Mouse (Mus musculus) Patski (cell line): ENCODE results near the gene Ajm1. TPM values are rescaled to one million over a fixed set of nuclear protein-coding genes. Genes with fewer than 3 reads are reported as not detected.

ENCODE experiments used
- ATAC-seq: fragments of 100-300 bp; one replicate; pipeline ENCODE4 v1.8.0; 2021
- CTCF ChIA-PET: fragments of 350-600 bp; sonication (Branson Sonifier 250); formaldehyde crosslinking; loops from one replicate; lab custom pipeline; 2022; ENCODE audit warnings: inconsistent platforms; lab: Charles Lee
- POLR2A ChIA-PET: fragments of 350-600 bp; sonication (Branson Sonifier 250); formaldehyde crosslinking; loops from one replicate; lab custom pipeline; 2022; ENCODE audit warnings: antibody characterized with exemption, inconsistent platforms; lab: Charles Lee
- DNase-seq: peaks from one replicate; pipeline ENCODE4 v3.0.0-alpha.2; 2011; ENCODE audit warnings: low read depth, low spot score
- H3K27me3 ChIP-seq: fragments of 371-371 bp; one replicate; pipeline ENCODE4 v1.5.1; 2021
- CTCF ChIP-seq: fragments of 100-300 bp; IDR thresholded peaks from one replicate; pipeline ENCODE4 v1.5.1; 2021
- in situ Hi-C: fragments of 300-500 bp; cut with MboI; formaldehyde crosslinking; loops from 3 replicates; pipeline ENCODE4 v1.11.1; 2018; ENCODE audit warnings: low pct_unique_long_range_greater_than_20kb, mixed read lengths
- polyA plus RNA-seq: library from polyadenylated mRNA; unstranded; gene quantifications from one replicate; pipeline ENCODE4 v1.2.3, GENCODE M21; 2021

Gene Ajm1
- polyA plus RNA-seq, 1 experiment from 2014 or later: 4.0 TPM

GRCm38 (mm10) chr2:25577951-25578795 is 3.4 kb downstream of the Ajm1 start:
- in situ Hi-C loops: no loop called here
- no peak for ATAC-seq
- TF ChIP-seq CTCF: no peak
- POLR2A ChIA-PET: interaction anchor here (0.5 kb wide), 1 partner anchor 212 kb away, joined by 4 read pairs; the partner anchor contains the start of gene Uap1l1
- DNase-seq: no peak
- CTCF ChIA-PET: interaction anchor here (1.2 kb wide), 1 partner anchor 14 kb away, joined by 6 read pairs; no protein-coding TSS in a partner anchor
- H3K27me3 ChIP-seq: no peaks in the 10 kb centered on the region

DNA sequence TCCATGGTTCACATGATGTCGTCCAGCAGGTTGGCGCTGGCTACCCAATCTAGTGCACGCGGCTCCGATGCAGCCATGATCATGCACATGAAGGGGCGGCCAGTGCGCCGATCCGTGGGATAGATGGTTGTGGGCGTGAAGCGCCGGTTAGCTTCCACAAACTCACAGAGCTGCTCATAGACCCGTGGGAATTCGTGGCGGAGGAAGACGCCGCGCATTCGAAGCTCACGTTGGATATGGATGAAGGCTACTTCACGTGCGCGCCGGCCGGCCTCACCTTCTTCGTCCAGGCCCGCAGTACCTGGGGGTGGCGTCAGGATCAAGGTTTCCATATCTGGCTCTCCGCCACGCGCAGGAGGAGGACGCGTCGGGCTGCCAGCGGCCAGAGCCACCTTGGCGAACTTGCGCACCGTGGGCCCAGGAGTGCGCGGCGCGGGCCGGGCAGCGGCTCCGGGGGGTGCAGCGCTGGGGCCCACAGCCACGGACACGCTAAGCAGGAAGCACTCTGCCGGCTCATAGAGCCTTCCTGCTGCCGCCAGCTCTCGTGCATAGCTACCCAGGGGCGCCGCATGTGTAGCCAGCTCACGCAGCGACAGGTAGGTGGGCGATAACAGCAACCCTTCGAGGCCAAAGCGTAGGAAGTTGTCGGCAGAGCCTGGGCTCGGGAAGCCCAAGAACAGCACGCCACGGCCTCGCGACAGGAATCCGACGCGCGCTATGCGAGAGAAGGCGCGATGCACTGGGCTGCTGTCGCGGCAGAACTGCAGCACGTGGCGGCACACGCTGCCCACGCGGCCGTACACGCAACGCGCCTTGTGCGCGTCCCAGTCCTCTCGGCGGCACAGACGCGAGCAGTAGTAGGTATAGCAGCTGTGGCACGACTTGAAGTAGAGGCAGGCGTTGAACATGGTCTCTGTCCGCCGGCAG is 4.3 kb downstream of the Ajm1 start:
- ATAC-seq (no peak), DNase-seq (no peak)
- no peaks in the 10 kb centered on the region for H3K27me3 ChIP-seq
- in situ Hi-C loops: no loop called here
- ChIA-PET POLR2A (no interaction called here), CTCF (interaction anchor here (0.7 to 1.2 kb wide), 2 partner anchors 10 to 15 kb away, joined by 3 to 6 read pairs; no protein-coding TSS in a partner anchor)
- no peak for TF ChIP-seq CTCF

- in situ Hi-C loops: no loop called here
- no peak for TF ChIP-seq CTCF
- ATAC-seq (no peak), DNase-seq (no peak)
- ChIA-PET POLR2A (interaction anchor here (1.1 to 1.6 kb wide), 3 partner anchors 11 to 17 kb away, joined by 3 to 5 read pairs (median 4); no protein-coding TSS in a partner anchor), CTCF (interaction anchor here (0.7 kb wide), 1 partner anchor 11 kb away, joined by 3 read pairs; no protein-coding TSS in a partner anchor)
- no peaks in the 10 kb centered on the region for H3K27me3 ChIP-seq
These were observed 5.3 kb downstream of the Ajm1 start for GRCm38 (mm10) chr2:25576028-25576850.

DNA sequence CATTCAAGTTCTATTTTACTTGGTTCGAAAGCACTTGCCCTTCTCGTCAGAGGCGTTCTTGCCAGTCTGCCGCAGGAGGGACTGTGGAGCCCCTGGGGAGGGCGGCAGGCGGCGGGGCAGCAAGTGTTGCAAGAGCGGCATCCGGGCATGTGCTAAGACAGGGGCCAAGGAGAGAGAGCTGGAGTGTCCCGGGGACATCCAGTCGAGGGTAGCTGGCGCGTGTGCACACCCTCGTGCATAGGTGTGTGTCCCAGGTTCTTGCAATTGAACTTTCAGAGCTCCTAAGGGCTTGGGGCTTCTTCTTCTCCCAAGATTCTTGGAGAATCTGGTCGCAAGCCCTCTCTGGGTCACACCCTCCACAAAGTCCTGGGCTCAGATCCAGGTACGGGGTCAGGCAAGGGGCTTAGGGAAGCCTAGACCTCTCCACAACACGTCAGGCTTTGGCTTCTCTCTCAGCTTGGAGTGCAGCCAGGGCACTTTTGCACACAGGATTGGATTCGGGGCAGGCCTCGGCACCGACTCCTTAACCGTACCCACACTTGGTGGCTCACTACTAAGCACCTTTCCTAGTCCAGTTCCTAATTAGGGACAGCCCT is 6.0 kb downstream of the Ajm1 start:
- H3K27me3 ChIP-seq: no peaks in the 10 kb centered on the region
- DNase-seq (no peak), ATAC-seq (no peak)

GRCm38 (mm10) chr2:25574579-25575431 is 6.8 kb downstream of the Ajm1 start, which contains the start of the genes Mamdc4 and Phpt1:
Gene Mamdc4, minus strand, starts transcription at chr2:25574845.
Gene Phpt1, minus strand, starts transcription at chr2:25575224.
- in situ Hi-C loops: no loop called here
- ATAC-seq (peak; percentile 88), DNase-seq (peak; percentile 94)
- POLR2A ChIA-PET: interaction anchor here (0.8 to 1.6 kb wide), 7 partner anchors 9 to 78 kb away, joined by 3 to 5 read pairs (median 3); no protein-coding TSS in a partner anchor
- H3K27me3 ChIP-seq: no peaks in the 10 kb centered on the region
- no peak for TF ChIP-seq CTCF
- CTCF ChIA-PET: interaction anchor here (1.0 to 2.0 kb wide), 4 partner anchors 12 to 77 kb away, joined by 3 to 6 read pairs (median 4); no protein-coding TSS in a partner anchor

More for the DNA sequence above, 6.0 kb downstream of the Ajm1 start:
- ChIA-PET CTCF (interaction anchor here (1.0 kb wide), 1 partner anchor 16 kb away, joined by 3 read pairs; no protein-coding TSS in a partner anchor), POLR2A (interaction anchor here (0.8 to 1.6 kb wide), 6 partner anchors 10 to 79 kb away, joined by 3 to 5 read pairs (median 3); no protein-coding TSS in a partner anchor)
- no peak for TF ChIP-seq CTCF
- in situ Hi-C loops: no loop called here

DNA sequence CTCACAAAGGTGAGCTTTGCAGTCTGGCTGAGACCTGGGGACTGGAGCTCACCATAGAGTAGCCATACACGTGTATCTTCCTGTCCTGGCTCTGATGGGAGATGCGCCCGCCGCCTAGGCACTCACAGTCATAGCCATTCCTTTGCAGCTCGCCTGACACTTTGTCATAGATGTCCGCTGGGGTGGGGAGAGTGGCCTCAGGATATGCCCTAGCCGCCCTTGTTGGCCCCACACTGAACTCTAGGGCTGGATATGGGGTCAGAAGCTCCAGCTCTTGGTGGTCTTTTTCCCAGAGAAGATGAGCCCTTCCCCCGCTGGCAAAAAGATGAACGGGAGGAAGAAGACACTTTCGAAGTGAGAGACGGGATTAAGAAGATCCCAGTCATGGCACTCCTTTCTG is 7.4 kb downstream of the Ajm1 start:
- TF ChIP-seq CTCF: no peak
- in situ Hi-C loops: no loop called here
- no peaks in the 10 kb centered on the region for H3K27me3 ChIP-seq
- ChIA-PET POLR2A (interaction anchor here (0.9 to 1.2 kb wide), 2 partner anchors 8 to 16 kb away, joined by 3 read pairs; no protein-coding TSS in a partner anchor), CTCF (interaction anchor here (1.9 to 2.0 kb wide), 3 partner anchors 11 to 77 kb away, joined by 4 to 6 read pairs (median 4); no protein-coding TSS in a partner anchor)
- ATAC-seq: no peak
- no peak for DNase-seq

- no peak for TF ChIP-seq CTCF
- POLR2A ChIA-PET: interaction anchor here (0.7 kb wide), 1 partner anchor 15 kb away, joined by 3 read pairs; the partner anchor contains the start of gene Edf1
- ATAC-seq: no peak
- in situ Hi-C loops: no loop called here
- H3K27me3 ChIP-seq: no peaks in the 10 kb centered on the region
- CTCF ChIA-PET: interaction anchor here (1.9 to 2.5 kb wide), 4 partner anchors 9 to 75 kb away, joined by 4 to 8 read pairs (median 5); partner anchors contain the start of gene Ajm1
- no peak for DNase-seq
These were observed 8.5 kb downstream of the Ajm1 start for GRCm38 (mm10) chr2:25573068-25573467.

DNA sequence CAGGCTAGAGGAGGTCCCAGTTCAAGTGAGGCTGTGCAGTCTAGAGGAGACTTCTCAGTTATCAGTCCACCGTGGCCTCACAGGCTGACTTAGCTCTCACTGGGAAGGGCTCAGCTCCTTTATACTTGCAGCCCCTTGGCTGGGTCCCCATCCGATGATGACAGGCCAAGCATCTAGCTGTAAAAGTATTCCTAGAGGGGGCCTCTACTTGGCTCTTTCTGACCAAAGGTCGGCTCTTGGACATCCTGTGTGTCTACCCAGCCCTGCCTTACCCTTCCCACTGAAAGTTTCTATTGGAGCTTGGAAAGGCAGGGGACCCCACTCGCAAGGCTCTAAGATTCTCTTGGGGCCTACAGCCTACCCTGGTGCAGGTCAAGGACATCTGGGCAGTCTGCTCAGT is 10.3 kb downstream of the Ajm1 start:
- ChIA-PET CTCF (interaction anchor here (1.3 to 2.5 kb wide), 2 partner anchors 11 to 57 kb away, joined by 3 to 8 read pairs; partner anchors contain the start of gene Ajm1), POLR2A (interaction anchor here (1.1 kb wide), 1 partner anchor 8 kb away, joined by 4 read pairs; no protein-coding TSS in a partner anchor)
- DNase-seq: no peak
- no peak for ATAC-seq
- in situ Hi-C loops: no loop called here
- no peak for TF ChIP-seq CTCF
- H3K27me3 ChIP-seq: no peaks in the 10 kb centered on the region
